Mouse (Mus musculus) myocyte (in vitro differentiated cells): ENCODE data around the gene Prdm13.

ENCODE experiments used
- CEBPB ChIP-seq: IDR thresholded peaks from 2 replicates; pipeline ENCODE4 v1.6.1; 2011; ENCODE audit warnings: mild to moderate bottlenecking, moderate library complexity; ENCODE audit not compliant: poor library complexity, insufficient read depth, severe bottlenecking
- MAX ChIP-seq: IDR thresholded peaks from one replicate; pipeline ENCODE4 v1.6.1; 2011; ENCODE audit warnings: low read depth, mild to moderate bottlenecking, control low read depth
- MYOD1 ChIP-seq, 3 experiments: IDR thresholded peaks; one replicate each; pipeline ENCODE4 v1.6.1; 2011; ENCODE audit warnings: control low read depth in 2 of 3, low read depth in 2 of 3, mild to moderate bottlenecking in 2 of 3, moderate library complexity in 1 of 3; ENCODE audit not compliant: insufficient read length in 2 of 3, control insufficient read depth in 1 of 3
- POLR2A ChIP-seq: IDR thresholded peaks from one replicate; pipeline ENCODE4 v1.6.1; 2011; ENCODE audit warnings: low read depth, mild to moderate bottlenecking, control low read depth, moderate library complexity; ENCODE audit not compliant: insufficient read length
- SRF ChIP-seq: IDR thresholded peaks from one replicate; pipeline ENCODE4 v1.6.1; 2011; ENCODE audit warnings: low read depth; ENCODE audit not compliant: control insufficient read depth, insufficient read length
- TCF12 ChIP-seq: IDR thresholded peaks from one replicate; pipeline ENCODE4 v1.6.1; 2011; ENCODE audit warnings: mild to moderate bottlenecking, control low read depth; ENCODE audit not compliant: poor library complexity, insufficient read depth, severe bottlenecking
- TCF3 ChIP-seq: IDR thresholded peaks from one replicate; pipeline ENCODE4 v1.6.1; 2011; ENCODE audit warnings: low read depth, control low read depth; ENCODE audit not compliant: insufficient read length
- USF1 ChIP-seq: IDR thresholded peaks from one replicate; pipeline ENCODE4 v1.6.1; 2011; ENCODE audit warnings: low read depth, mild to moderate bottlenecking, control low read depth, moderate library complexity

DNA sequence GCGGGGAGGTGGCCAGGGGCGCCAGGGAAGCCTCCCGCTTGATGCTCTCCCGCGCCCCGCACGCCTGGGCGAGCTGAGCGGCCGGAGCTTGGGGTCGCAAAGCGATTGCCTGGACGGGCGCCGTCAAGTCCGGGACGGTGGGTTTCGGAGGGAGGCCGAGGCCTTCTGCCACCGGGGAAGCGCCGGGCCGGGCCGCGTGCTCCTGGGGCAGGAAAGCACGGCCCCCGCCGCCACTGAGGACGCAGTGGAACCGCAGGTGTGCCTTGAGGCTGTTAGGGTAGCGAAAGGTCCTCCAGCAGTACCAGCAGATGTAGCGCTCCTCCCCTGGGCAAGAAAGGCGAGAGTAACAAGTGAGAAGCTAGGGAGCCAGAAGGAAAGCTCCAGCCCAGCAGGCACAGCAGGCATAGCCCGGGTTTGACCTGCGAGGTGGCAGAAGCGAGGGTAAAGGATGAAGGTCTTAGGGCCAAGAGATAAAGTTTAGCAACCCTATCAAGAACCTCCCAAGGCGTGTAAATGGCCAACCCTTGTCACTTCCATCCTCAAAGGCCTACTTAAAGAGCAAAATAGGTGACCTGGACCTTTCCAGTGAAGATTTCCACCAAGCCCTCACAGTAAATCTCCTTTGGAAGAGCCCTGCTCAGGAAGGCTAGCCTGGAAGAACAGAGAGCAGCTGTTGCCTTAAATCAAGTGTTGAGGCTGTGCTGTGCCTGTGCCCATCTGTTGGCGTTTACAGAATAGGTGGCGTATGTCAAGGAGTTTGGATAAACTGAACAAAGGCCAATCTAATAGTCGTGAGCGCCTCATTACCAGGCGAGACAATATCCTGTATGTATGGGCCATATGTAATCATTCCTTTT, 5.9 kb downstream of the Prdm13 start:
- TF ChIP-seq CEBPB: no peak
- no peak for TF ChIP-seq TCF3
- TF ChIP-seq POLR2A: no peak
- TF ChIP-seq TCF12: no peak
- no peak for TF ChIP-seq MYOD1 (IDR thresholded peaks at IDR 0.05; ENCODE audit: control insufficient read depth in 1 of 3, insufficient read length in 2 of 3, low read depth in 2 of 3)
- TF ChIP-seq USF1: no peak
- no peak for TF ChIP-seq SRF
- TF ChIP-seq MAX: no peak
